Mouse (Mus musculus) kidney, postnatal 36 days (tissue): ENCODE measurements around the gene Gm17490.
A peak's percentile ranks its signal among the peaks of the same experiment; 100 is the strongest.

Experiments used
- DNase-seq, 2 experiments: peaks; one replicate each; pipeline ENCODE4 v3.0.0; 2021 to 2022; ENCODE audit warnings: mixed read lengths in 2 of 2

Gm17490 gene

DNA sequence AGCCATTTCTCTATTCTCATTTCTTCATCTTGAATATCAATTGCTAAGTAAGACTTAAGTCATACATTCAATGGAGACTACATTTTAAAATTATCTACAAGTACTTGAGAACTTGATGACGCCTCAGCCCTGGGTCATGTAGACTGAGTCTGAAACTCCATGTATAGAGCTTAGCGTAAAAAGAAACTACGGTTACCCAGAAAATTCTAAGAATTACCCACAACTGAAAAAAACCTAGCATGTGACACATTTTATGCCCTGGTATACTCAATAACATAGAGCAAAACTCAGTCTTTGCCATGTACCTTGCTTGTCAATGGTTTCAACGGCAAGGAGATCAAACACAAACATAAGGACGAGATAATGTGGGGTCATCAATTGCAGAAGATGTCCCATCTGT lies at the start of gene Gm17490:
TSS of gene Gm17490 (minus strand) at position 375 of the 400 bp plus-strand sequence.
- DNase-seq: no peak

DNA sequence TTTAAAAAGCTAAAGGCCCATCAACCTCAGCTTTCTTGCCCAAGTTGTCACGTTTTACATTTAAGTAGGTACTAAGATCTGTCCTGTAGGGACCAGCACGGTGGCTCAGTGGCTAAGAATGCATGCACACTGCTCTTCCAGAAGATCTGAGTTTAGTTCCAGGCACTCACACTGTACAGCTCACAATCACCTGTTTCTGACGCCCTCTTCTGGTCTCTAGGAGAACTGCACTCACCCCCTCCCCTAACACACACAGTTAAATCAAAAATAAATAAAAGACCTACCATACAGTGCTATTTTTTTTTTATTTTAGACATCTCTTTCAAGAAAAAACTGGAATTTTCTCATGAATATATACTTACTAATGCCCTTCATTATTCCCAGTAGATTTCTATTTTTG lies 46.1 kb upstream of the Gm17490 start:
- DNase-seq: peak in 1 of 2 experiments; percentile 39

DNA sequence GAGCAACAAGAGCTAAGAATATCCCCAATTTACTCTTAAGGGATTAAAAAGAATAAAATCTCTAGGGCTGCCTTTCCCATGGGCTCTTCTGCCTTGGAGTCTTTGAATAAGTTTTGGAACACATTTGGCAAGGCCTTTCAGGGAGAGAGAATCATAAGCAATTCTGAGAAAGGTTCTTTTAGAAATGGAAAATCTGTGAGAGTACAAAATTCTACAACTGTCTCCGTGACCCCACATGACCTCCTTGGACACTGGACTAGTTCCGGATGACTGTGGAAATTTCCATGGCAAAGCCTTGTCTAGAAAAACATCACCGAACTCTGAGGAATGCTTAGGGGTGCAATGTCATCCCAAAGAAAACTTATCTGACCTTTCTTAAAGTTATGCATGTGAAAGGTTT lies 39.3 kb upstream of the Gm17490 start:
- peak; percentile 76 to 78 for DNase-seq

DNA sequence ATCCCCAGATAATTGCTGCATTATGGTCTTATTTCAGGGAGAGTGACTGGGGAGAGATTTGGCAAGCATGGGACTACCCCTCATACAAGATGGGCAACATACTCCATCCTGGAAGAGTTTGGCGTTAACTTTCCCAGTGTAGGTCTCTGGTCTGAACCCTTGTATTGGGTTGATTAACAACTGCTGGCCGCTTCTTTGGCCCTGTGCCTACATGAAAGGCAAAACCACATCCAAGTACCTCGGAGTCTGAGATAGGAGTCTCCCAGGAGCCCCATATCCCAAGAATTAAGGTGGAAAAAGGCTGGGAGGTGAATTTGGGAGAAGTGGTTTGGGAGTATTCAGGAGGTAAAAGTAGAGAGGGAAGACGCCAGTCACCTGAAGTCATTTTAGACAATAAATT lies 38.7 kb upstream of the Gm17490 start:
- peak; percentile 39 to 69 for DNase-seq

DNA sequence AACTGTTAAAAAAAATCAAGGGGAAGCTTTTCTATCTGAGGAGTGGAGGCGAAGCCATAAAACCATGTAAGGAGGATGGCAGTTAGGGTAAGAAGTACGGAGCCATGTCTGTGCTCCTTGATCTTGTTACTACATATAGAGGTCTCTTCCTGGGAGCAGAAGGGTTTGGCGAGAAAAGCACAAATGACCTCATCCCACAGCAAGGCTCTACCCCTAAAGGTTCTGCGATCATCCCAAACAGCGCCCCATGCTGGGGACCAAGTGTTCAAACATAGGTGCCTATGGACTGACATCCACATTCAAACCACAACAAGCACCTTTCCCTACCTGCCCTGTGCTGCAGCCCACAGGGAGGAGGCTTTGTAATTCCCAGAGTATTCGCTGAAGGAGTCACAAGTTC lies 38.3 kb upstream of the Gm17490 start:
- DNase-seq: peak; percentile 12 to 73

DNA sequence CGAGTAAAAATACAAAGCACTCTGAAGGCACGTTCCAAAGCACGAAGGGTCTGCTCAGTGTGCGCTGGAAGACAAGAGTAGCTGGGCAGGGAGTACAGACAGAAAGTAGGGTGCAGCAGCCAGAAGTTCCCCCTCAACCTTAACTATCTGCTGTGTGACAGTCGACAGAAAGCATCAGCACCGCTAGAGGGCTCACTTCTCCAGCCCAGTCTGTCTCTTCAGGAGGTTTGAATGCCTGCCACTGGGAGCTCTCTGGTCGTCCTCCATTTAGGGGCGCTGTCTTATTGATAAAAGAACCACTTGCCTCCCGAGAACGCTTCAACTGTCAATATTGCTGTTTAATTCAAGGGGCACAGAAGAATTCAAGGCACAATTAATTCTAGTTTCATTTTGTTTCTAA lies 37.9 kb upstream of the Gm17490 start:
- DNase-seq: peak; percentile 90 to 94

DNA sequence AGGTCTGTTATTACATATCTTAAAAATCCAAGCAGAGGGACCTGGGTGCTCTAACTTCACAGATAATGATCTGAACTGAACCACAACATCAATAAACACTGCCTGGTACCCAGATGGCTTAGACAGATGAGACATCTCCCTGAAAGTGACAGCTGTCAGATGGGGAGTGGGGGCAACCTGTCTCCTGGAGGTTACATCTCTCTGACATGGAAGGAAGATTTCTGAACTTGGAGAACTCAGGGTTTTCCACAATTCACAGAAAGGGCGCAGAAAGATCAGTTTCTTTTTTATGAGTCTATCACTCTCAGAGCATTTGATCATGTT lies 36.8 kb upstream of the Gm17490 start:
- no peak for DNase-seq

DNA sequence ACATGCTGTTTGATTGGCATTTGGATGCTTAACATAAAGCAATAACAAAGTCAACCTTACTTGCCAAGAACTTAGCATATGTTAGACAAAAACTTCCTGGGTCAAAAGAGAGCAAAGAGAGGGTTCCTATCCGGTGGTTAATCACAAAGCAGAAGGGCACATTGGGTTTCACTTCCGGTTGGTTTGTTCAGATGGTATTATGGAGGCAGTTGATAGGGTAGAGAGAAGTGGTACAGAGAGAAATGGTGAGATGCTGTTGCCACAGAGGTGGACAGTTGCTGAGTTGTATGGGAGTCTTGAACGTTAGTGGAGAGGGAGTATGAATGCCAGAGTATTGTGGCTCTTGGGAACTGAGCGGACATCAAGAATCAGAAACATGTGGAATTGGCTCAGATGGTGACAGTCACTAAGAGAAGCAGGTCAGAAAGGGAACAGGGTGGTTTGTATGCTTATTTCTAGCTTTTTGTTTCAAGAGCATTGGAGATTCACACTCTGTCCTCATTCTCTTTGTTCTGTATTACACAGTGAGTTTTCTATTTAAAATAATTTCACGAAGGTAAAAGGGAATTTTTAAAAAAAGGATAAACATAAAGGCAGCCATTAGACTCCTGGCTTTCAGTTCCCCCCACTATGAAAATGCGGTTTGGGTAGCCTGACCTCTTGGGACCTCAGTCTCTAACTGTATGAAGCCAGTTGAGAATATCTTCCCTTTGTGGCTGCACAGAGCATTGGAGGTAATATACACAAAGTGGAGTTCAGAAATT lies 36.3 kb upstream of the Gm17490 start:
- no peak for DNase-seq

DNA sequence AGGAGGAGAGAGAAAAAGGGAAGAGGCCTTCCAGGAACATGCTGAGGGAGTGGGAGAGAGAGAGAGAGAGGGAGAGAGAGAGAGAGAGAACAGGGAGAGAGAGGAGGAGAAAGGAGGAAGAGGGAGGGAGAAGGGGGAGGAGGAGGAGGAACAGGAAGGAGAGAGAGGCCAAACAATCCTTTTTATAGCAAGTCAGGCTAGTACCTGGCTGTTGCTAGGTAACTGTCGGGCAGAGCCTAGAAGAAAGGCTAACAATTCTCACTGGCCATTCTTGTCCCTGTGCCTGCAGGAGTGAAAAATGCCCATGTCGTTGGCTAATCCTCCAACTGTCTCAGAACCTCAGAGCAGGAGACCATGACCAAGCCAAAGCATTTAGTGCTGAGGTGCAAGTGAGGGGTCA lies 33.2 kb upstream of the Gm17490 start:
- no peak for DNase-seq

DNA sequence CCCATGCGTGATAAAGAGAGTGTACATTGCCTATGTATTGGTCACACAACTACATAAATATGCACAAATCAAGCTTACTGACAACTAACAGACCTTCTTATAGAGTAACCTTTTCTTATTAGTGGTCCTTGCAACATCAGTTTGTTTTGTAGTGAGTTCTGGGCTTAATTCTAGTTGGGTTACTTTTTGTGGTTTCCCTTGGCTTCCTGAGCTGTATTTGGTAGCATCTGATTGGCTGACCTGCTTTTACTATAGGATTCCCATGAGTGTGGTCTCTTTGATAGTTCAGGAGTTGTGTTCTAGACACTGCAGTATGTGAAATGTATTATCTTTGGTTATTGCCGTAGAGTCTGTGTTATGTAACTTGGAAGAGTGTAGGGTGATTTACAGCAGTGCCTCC lies 31.5 kb upstream of the Gm17490 start:
- DNase-seq: no peak

DNA sequence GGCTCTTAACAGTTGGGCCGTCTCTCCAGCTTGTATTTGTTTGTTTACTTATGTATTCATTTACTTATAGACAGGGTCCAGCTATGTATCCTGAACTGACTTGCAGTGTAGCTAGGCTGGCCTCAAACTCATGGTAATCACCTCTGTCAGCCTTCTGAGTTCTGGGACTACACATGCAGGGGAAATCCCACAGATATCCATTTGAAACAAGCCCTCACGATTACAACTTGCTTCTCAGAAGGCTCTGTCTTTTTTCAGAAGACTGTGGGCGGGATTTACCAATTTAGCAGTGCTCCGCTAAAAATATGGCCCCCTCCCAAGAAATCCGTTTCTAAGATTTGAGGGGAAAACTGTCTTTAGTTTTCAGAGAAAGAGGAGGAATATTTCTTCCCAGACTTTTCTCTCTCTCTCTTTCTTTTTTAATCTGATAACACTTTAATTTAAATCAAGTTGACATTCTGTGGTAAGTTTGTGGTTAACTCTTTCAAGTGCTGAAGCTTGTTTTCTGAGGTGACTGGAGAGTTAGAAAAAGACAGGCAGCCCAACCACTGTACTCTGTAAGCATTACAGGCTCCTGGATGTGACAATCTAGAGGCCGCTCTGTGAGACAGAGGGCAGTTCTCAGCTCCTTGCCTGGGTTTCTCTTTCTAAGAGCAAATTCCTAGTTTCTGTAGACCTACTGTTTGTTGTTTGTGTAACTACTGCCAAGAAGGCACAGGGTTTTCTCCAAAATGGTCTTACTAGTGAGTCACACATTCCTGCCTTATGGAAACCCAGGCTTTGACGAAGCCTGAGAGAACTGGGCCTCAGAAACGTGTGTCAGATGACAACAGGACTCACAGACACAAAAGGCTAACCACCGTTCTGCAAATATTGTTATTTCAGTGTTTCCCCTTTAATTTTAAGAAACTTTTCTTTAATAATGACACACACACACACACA lies 29.2 kb upstream of the Gm17490 start:
- no peak for DNase-seq

DNA sequence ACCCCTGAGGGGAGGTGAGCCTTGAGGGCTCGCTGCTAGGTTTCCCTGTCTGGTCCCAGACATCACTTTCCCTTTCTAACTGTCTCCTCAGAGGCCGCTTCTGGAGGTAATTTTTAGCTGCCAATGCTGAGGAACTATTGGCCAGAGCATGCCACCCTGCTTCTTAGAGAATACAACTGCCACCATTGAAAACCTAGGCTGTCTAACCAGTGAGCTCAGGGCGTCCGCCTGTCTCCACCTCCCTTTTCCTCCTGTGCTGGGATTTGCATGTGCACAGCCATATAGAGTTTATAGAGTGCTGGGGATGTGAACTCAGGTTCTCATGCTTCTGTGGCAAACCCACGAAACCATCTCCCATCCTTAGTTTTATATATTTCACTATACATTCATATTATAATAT lies 27.7 kb upstream of the Gm17490 start:
- no peak for DNase-seq

DNA sequence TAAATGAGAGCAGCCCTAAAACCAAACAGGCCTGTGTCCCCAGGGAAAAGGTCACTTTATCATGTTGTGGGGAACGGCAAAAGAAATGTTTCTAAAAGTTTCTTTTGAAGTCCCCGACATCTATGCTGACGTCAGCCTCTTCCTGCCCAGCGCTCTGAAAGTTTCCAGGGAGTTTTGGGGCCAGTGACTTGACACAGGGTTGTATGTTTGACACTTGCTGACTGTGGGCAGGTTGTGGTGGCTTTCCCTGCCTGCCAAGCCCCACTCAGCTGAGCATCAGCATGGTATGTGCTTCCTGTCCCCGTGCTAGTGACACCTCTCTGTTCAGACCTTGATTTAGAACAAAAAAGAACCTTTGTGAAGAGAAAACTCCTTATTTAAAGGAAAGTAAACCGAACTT lies 27.3 kb upstream of the Gm17490 start:
- no peak for DNase-seq

DNA sequence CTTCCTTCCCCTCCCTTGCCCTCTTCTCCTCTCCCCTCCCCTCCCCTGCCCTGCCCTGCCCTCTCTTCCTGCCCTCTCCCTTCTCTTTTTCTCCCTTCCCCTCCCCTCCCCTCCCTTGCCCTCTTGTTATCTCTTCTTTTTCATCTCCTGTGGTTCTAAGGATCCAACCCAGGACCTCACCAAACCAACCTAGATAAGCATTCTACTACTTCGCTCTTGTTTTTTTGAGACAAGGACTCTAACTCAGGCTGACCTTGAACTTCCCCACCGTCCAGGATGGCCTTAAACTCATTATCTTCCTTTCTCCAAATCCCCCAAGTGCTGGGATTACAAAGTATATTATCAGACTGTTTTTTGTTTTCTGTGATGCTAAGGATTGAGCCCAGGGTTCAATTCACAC lies 26.7 kb upstream of the Gm17490 start:
- no peak for DNase-seq

DNA sequence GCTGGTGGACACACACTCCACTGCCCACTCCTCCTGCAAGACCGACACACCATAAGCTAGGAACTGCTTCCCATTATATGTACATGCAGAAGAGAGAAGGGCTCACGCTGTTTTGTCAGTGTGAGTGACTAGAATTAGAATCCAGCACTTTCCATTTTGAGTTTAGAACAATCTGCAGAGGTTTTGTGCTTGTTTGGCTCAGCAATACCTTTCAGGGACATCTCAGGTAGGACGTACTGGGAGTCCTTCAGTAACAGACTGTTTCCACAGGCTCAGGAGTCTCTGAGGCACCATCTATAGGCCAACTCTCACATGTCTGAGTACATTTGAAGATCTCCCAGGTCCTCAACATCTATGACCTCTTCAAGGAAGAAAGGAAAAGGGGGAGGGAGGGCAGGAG lies 26.1 kb upstream of the Gm17490 start:
- DNase-seq: no peak

DNA sequence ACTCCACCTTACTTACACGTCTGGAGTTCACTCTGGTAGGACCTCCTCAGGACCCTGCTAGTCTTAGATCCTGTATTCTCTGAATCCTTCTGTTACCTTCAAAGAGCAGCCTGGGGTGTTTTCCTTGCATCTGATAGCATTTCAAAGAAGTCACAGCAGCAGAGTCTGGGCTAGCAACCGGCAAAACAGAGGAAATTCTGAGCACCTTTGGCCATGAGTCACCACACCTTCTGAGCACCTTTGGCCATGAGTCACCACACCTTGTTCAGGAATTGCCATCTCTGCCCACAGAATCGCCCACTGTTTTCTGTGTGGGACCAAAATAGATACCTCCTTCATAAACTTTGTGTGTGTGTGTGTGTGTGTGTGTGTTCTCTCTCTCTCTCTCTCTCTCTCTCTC lies 25.4 kb upstream of the Gm17490 start:
- DNase-seq: no peak

DNA sequence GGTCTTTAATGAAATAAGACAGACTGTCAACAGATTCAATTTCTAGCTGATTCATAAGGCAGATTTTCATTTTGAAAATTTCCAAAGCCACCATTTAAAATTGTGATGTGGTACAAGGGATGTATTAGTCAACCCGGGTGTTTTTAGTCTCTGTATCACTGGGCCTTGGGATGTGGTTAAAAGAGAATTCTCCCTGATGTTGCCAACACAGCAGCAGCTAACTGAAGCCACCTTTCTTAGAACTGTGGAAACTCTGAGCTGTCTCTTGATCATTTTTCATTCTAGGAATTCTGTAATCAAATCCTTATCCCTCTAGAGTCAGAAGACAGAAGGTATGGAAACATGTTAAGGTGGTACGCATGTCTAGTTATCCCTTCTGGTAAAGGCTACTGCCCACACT lies 19.2 kb upstream of the Gm17490 start:
- DNase-seq: no peak

DNA sequence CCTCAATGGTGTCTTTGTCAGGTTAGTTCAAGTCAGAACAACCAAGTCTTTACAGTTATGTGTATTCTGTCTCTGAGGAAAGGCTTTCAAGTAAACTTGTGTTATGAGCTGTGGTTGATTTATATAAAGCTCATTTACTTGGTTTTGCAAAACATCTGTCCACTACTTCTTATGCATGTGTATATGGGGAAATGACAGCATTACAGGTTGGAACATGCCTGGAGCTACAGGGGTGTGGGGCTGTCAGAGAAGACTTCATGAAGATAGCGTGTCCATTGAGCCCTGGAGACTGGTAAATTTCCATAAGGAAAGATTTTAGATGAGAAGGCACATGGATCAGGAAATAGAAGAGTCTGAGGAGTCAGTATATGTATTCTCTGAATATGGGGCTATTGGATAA lies 18.0 kb upstream of the Gm17490 start:
- DNase-seq: no peak

DNA sequence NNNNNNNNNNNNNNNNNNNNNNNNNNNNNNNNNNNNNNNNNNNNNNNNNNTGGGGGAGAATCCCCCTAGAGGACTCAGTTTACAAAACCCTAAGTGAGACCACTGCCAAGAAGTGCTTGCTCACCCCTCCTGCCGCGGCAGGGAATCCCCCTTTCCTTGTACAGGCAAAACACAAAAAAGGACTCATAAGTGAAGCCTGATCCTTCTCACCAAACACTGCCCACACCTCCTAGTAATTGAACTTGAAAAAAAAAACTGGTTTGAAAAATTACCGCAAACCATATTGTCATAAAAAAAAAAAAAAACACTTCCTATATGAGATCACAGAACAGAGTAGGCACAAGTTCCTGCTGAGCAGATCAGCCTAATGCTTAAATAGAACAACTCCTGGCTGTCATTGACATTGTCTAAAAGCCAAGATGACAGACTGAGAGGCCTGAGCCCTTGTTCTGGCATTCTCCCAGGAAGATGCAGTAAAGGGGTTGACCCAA lies 16.4 kb upstream of the Gm17490 start, which contains the start of gene Il2ra:
TSS of gene Il2ra (plus strand) at position 357 of the 491 bp plus-strand sequence.
- DNase-seq: no peak

DNA sequence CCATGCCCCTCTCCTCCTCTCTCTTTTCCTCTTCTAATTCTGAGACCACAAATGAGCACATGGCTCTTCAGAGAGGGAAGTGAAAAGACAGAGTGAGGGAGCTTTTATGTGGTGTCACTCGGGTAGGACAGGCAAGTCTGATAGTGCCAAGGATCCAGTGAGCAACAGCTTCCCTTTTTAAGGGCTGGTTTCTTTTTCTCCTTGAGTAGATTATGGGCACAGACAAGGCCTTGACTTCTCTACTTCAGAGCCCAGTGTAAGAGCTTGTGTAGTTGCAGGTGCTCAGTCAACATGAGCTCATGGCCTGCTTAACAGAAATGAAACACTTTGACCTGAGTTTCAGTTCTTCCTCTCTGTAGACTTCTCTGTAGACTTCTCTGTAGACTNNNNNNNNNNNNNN lies 11.1 kb upstream of the Gm17490 start:
- no peak for DNase-seq

DNA sequence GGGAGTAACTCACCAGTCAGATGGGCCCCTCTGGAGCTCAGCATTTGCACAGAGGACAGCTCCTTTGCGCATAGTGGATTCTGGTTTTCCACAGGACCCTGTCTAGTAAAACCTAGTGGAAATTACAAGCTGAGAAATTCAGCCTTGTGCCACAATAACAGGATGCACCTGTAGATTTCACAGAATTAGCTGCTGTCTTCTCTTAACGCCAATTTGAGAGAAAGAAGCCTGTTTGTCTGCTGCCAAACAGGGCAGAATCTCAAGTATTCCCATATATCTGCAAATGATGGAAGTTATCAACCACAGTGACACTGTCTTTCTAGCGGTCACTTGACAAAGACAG lies 10.0 kb upstream of the Gm17490 start:
- DNase-seq: no peak

DNA sequence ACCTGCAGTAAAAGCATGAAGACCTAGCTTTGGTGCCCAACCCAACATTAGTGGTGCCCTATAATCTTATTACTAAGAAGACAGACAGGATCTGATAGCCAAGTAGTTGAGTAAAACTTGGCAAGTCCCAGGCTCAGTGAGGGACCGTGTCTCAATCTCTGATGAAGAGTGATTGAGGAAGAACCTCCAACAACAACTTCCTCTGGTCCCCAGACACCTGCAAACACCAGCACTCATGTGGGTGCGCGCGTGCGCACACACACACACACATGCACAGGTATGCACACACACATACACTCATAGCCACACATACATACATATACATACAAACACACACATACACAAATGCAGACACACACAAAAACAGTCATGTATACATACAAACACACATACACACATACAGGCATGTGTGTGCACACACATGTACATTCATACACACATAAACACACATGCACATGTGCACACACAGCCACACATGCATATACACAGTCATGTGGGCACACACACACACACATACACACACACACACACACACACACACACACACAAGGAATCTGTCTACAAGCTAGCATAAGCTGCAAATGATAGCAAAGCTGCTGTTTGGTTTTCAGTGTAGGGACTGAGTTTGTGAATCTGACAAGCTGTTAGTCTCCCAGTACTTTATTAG lies 9.5 kb upstream of the Gm17490 start:
- no peak for DNase-seq

DNA sequence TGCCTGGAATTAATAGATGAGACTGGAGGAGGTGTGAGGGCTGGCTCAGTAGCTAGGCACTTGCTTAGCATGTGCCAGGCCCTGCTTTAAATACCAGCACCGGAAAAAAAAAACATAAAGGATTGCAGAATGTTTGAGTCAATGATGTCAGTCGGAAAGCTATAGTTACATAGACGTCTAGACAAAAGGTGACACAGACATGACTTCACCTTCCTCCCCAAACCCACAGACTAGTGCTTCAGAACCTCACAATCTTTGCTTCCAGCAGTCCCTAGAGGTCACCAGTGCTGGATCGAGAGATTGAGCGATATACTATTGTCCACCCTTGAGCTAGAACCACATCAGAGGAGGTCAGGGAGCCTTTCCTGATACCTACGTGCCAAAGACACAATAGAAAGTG lies 9.0 kb upstream of the Gm17490 start:
- no peak for DNase-seq

DNA sequence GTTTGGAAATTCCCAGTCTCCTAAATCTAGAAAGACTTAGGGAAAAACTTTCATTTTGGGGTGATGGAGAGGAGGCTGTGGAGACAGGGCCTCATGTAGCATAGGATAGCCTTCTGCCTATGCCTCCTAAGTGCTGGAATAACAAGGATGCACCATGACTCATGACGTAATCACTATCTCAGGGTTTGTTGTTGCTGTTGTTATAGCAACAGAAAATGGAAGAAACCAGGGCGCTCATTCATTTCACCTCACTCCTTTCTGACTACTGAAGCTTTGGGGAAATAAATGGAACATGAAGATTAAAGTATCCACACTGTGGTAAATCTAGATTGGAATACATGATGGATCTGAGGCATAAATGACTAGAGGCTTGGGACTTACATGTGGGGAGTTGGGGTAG lies 2.3 kb downstream of the Gm17490 start:
- DNase-seq: no peak
